Mouse (Mus musculus) cerebellum, adult 2 months (tissue): ENCODE data around the gene Dcun1d4. TPM values are rescaled to one million over a fixed set of nuclear protein-coding genes. Genes with fewer than 3 reads are reported as not detected.

ENCODE experiments used
- DNase-seq, 2 experiments: peaks; one replicate each; pipeline ENCODE4 v3.0.0; 2021
- H3K27ac ChIP-seq: fragments of 200-500 bp; 2 replicates; pipeline ENCODE4 v1.5.1; 2012; ENCODE audit warnings: low read length, control low read depth, inconsistent platforms; ENCODE audit not compliant: insufficient read depth
- H3K27me3 ChIP-seq: fragments of 200-500 bp; 2 replicates; pipeline ENCODE4 v1.6.1; 2012; ENCODE audit warnings: inconsistent platforms, mild to moderate bottlenecking, low read length, moderate library complexity; ENCODE audit not compliant: control insufficient read depth, insufficient read depth
- H3K4me1 ChIP-seq: fragments of 200-500 bp; 2 replicates; pipeline ENCODE4 v1.6.1; 2011; ENCODE audit warnings: low read length; ENCODE audit not compliant: control insufficient read depth, insufficient read depth
- H3K4me3 ChIP-seq: fragments of 200-500 bp; replicated peaks from 2 replicates; pipeline ENCODE3; 2011; ENCODE audit warnings: mild to moderate bottlenecking, low read depth, low read length, control low read depth; ENCODE audit not compliant: insufficient read depth
- CTCF ChIP-seq: fragments of 200-500 bp; IDR thresholded peaks from 2 replicates; pipeline ENCODE4 v1.5.1; 2011; ENCODE audit warnings: low read depth, mild to moderate bottlenecking, control low read depth, low read length, moderate library complexity, borderline replicate concordance; ENCODE audit not compliant: insufficient read depth
- POLR2A ChIP-seq: fragments of 200-500 bp; IDR thresholded peaks from 2 replicates; pipeline ENCODE4 v1.6.1; 2011; ENCODE audit warnings: low read length, control low read depth, borderline replicate concordance; ENCODE audit not compliant: insufficient read depth
- WGBS: fragments of 180-500 bp; shearing (Covaris S2); methylation state at CpG from one replicate; pipeline ENCODE4 v1.1.7; 2018; 5-methylcytosine and 5-hydroxymethylcytosine counted together
- polyA plus RNA-seq: library from polyadenylated mRNA; depleted of rRNA; stranded (reverse); fragments of >200 nt; gene quantifications from 2 replicates; pipeline ENCODE4 v1.2.3, GENCODE M21; 2012; rRNA removed

Gene Dcun1d4
- polyA plus RNA-seq, 1 experiment, result 41.7 TPM

GRCm38 (mm10) chr5:73587119-73587518 lies 106.3 kb downstream of the Dcun1d4 start:
- H3K27ac ChIP-seq, result no peak overlapping the region
- TF ChIP-seq CTCF (no peak), POLR2A (no peak)
- peaks cover 4% of the 10 kb centered on the region; the same call in 1 of the 2 replicates for H3K4me1 ChIP-seq
- WGBS, result 95% methylated on average over 3 of the region's 3 CpGs
- no peaks in the 10 kb centered on the region for H3K27me3 ChIP-seq
- no peak for DNase-seq
- no peak overlapping the region for H3K4me3 ChIP-seq

- H3K4me3 ChIP-seq, result no peak overlapping the region
- no peaks in the 10 kb centered on the region for H3K27me3 ChIP-seq
- 42% methylated on average over 5 of the region's 5 CpGs for WGBS
- DNase-seq, result no peak
- H3K27ac ChIP-seq, result no peak overlapping the region
- H3K4me1 ChIP-seq, result peaks cover 4% of the 10 kb centered on the region
- no peak for TF ChIP-seq CTCF
- TF ChIP-seq POLR2A, result no peak
These were observed 118.3 kb downstream of the Dcun1d4 start for GRCm38 (mm10) chr5:73598943-73599695.

GRCm38 (mm10) chr5:73599991-73600390 lies 119.2 kb downstream of the Dcun1d4 start:
- no peak for TF ChIP-seq CTCF
- no peak overlapping the region for H3K27ac ChIP-seq
- H3K4me1 ChIP-seq, result peaks cover 4% of the 10 kb centered on the region
- no peak for DNase-seq
- H3K4me3 ChIP-seq, result no peak overlapping the region
- 78% methylated on average over 2 of the region's 2 CpGs for WGBS
- H3K27me3 ChIP-seq, result no peaks in the 10 kb centered on the region; the same call in 1 of the 2 replicates

- DNase-seq, result peak in 1 of 2 experiments; percentile 19
- Histone ChIP-seq H3K4me3 (no peak overlapping the region), H3K27me3 (no peaks in the 10 kb centered on the region; the same call in 1 of the 2 replicates), H3K27ac (no peak overlapping the region), H3K4me1 (peaks cover 4% of the 10 kb centered on the region)
- WGBS, result 30% methylated on average over 8 of the region's 8 CpGs
- TF ChIP-seq POLR2A, result no peak
- TF ChIP-seq CTCF, result no peak
These were observed 120.6 kb downstream of the Dcun1d4 start for GRCm38 (mm10) chr5:73601361-73601763.

GRCm38 (mm10) chr5:73602865-73603264 lies 122.1 kb downstream of the Dcun1d4 start:
- no peak overlapping the region for H3K4me3 ChIP-seq
- DNase-seq, result no peak
- WGBS, result 39% methylated on average over 3 of the region's 3 CpGs
- H3K27me3 ChIP-seq, result no peaks in the 10 kb centered on the region; the same call in 1 of the 2 replicates
- H3K27ac ChIP-seq, result no peak overlapping the region
- peaks cover 4% of the 10 kb centered on the region for H3K4me1 ChIP-seq
- no peak for TF ChIP-seq POLR2A
- TF ChIP-seq CTCF, result no peak

- H3K4me1 ChIP-seq, result no peaks in the 10 kb centered on the region; the same call in 1 of the 2 replicates
- TF ChIP-seq POLR2A (no peak), CTCF (no peak)
- no peak overlapping the region for H3K4me3 ChIP-seq
- no peak overlapping the region for H3K27ac ChIP-seq
- no peaks in the 10 kb centered on the region; the same call in 1 of the 2 replicates for H3K27me3 ChIP-seq
- 51% methylated on average over 6 of the region's 6 CpGs for WGBS
- DNase-seq, result no peak
These were observed 123.7 kb downstream of the Dcun1d4 start for GRCm38 (mm10) chr5:73604542-73604941.

GRCm38 (mm10) chr5:73604964-73605363 lies 124.2 kb downstream of the Dcun1d4 start:
- no peak for DNase-seq
- no peak overlapping the region for H3K27ac ChIP-seq
- TF ChIP-seq POLR2A (no peak), CTCF (no peak)
- no peaks in the 10 kb centered on the region; the same call in 1 of the 2 replicates for H3K4me1 ChIP-seq
- H3K27me3 ChIP-seq, result no peaks in the 10 kb centered on the region; the same call in 1 of the 2 replicates
- WGBS, result 69% methylated on average over 6 of the region's 6 CpGs
- H3K4me3 ChIP-seq, result no peak overlapping the region

Other genes with a start within 250 kb of the Dcun1d4 start
- 60.2 and 61.4 TPM in 2 replicates for gene Fryl, start 224.4 kb upstream of the Dcun1d4 start, polyA plus RNA-seq
- gene Ociad1, start 188.2 kb upstream of the Dcun1d4 start, polyA plus RNA-seq, result 319 and 355 TPM in 2 replicates
- 20.2 and 20.5 TPM in 2 replicates for gene Ociad2, start 140.0 kb upstream of the Dcun1d4 start, polyA plus RNA-seq
- 0.10 and 0.20 TPM in 2 replicates for gene Cwh43, start 74.9 kb upstream of the Dcun1d4 start, polyA plus RNA-seq
- gene Lrrc66, start 151.5 kb downstream of the Dcun1d4 start, polyA plus RNA-seq, result not detected in 2 replicates
- 47.8 and 50.9 TPM in 2 replicates for gene Sgcb, start 166.8 kb downstream of the Dcun1d4 start, polyA plus RNA-seq
- 0.26 and 0.89 TPM in 2 replicates for gene Spata18, start 170.4 kb downstream of the Dcun1d4 start, polyA plus RNA-seq